ENCODE assay signal across 19 mouse cellular contexts in the genomic region with DNA sequence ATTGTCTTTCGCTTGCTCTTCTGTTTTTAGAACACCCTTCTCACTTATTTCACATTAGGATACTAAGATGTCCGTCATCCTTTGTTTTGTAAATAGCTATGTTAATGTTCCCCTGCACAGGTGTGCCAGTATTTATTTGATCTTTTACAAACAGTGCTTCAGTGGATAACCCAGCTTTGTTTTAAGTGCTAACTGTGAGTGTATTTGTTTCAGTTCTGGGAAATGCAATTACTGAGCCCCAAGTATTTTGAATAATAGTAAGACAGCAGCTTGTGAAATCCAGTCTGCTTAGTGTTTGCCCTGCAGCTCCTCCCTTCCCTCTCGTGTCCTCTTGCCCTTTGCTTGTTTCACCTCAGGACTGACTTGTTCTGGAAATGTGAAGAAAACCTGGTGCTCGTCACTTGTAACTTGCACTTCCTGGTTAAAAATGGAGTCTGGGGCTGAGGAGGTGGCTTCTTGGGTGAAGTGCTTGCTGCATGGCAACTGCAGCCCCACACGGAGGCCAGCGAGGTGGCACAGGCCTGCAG.
"Had no signal": no experiment of that assay in that cellular context is flagged by ENCODE, and none has a peak within 500 bp of the region (broad histone marks: within the 10 kb centered on the region; RNA-seq: fewer than 3 reads in every experiment).

No protein-coding gene starts in this region.

- H3K27me3 ChIP-seq: limb, embryonic 13.5 days; liver, embryonic 12.5 days; liver, embryonic 15.5 days; lung, embryonic 15.5 days; megakaryocyte, embryonic 14.5 days; midbrain, embryonic 13.5 days had no signal

- H3K9me3 ChIP-seq: limb, embryonic 13.5 days; liver, embryonic 12.5 days; liver, embryonic 15.5 days; lung, embryonic 15.5 days; megakaryocyte, embryonic 14.5 days; midbrain, embryonic 10.5 days; midbrain, embryonic 13.5 days had no signal

- DNase-seq: kidney, adult 11 months; kidney, postnatal 14 days; kidney, postnatal 4 days; left cerebral cortex, postnatal 4 days; liver; lung, postnatal 10 days; lung, postnatal 36 days; thymus, adult 2 months; thymus, postnatal 14 days; thymus, postnatal 4 days had no signal

- H3K9ac ChIP-seq: limb, embryonic 13.5 days; liver, embryonic 12.5 days; liver, embryonic 15.5 days; lung, embryonic 15.5 days; midbrain, embryonic 13.5 days had no signal

- H3K27ac ChIP-seq: limb, embryonic 13.5 days; liver, embryonic 12.5 days; liver, embryonic 15.5 days; lung, embryonic 15.5 days; midbrain, embryonic 10.5 days; midbrain, embryonic 13.5 days; stomach, postnatal 0 days had no signal

- H3K4me3 ChIP-seq: limb, embryonic 13.5 days; liver, embryonic 12.5 days; liver, embryonic 15.5 days; lung, embryonic 15.5 days; megakaryocyte, embryonic 14.5 days; midbrain, embryonic 10.5 days; midbrain, embryonic 13.5 days; myocyte had no signal

- H3K36me3 ChIP-seq: lung, embryonic 15.5 days had no signal

- H3K4me1 ChIP-seq: limb, embryonic 13.5 days; liver, embryonic 12.5 days; liver, embryonic 15.5 days; lung, embryonic 15.5 days had no signal
